Mouse (Mus musculus) embryonic facial prominence, embryonic 11.5 days (tissue): Measurements from ENCODE around the gene Sh3bp4. TPM values are rescaled to one million over a fixed set of nuclear protein-coding genes. Genes with fewer than 3 reads are reported as not detected.

ENCODE experiments used
- ATAC-seq: fragments of 200-750 bp; cut with Nextera tagmentation; replicated peaks from 2 replicates; pipeline ENCODE4 v1.8.0; 2017; ENCODE audit warnings: low read depth; ENCODE audit not compliant: insufficient number of reproducible peaks, low FRiP score, low TSS enrichment
- DNase-seq: peaks from one replicate; pipeline ENCODE4 v3.0.0-alpha.2; 2015; ENCODE audit warnings: low spot score
- H3K27ac ChIP-seq: fragments of 300-500 bp; sonication (generic); replicated peaks from 2 replicates; pipeline ENCODE4 v1.5.1; 2014; ENCODE audit warnings: mild to moderate bottlenecking, low read depth, low read length, control low read depth
- H3K27me3 ChIP-seq: fragments of 300-500 bp; sonication (generic); 2 replicates; pipeline ENCODE4 v1.6.1; 2014; ENCODE audit warnings: mild to moderate bottlenecking, low read length, moderate library complexity, mixed read lengths; ENCODE audit not compliant: control insufficient read depth, insufficient read depth
- H3K36me3 ChIP-seq: fragments of 300-500 bp; sonication (generic); replicated peaks from 2 replicates; pipeline ENCODE4 v1.6.1; 2014; ENCODE audit warnings: low read depth, mild to moderate bottlenecking, low read length, moderate library complexity, mixed read lengths; ENCODE audit not compliant: control insufficient read depth, insufficient read depth
- H3K4me1 ChIP-seq: fragments of 300-500 bp; sonication (generic); 2 replicates; pipeline ENCODE4 v1.6.1; 2014; ENCODE audit warnings: low read length, mixed read lengths; ENCODE audit not compliant: control insufficient read depth, insufficient read depth
- H3K4me2 ChIP-seq: fragments of 300-500 bp; sonication (generic); 2 replicates; pipeline ENCODE4 v1.6.1; 2014; ENCODE audit warnings: low read depth, mild to moderate bottlenecking, control low read depth, low read length, moderate library complexity
- H3K4me3 ChIP-seq: fragments of 300-500 bp; sonication (generic); 2 replicates; pipeline ENCODE4 v1.5.1; 2014; ENCODE audit warnings: low read depth, low read length, control low read depth
- H3K9ac ChIP-seq: fragments of 300-500 bp; sonication (generic); replicated peaks from 2 replicates; pipeline ENCODE4 v1.6.1; 2014; ENCODE audit warnings: mild to moderate bottlenecking, control low read depth, low read length
- H3K9me3 ChIP-seq: fragments of 300-500 bp; sonication (generic); replicated peaks from 2 replicates; pipeline ENCODE4 v1.6.1; 2016; ENCODE audit warnings: mild to moderate bottlenecking, low read length, inconsistent platforms, mixed read lengths; ENCODE audit not compliant: control insufficient read depth
- WGBS: fragments of 180-500 bp; shearing (Covaris S2); extraction: QIAGEN DNeasy Blood & Tissue Kit; methylation state at CpG from one replicate; pipeline ENCODE4 v1.1.7; 2014; 5-methylcytosine and 5-hydroxymethylcytosine counted together
- polyA plus RNA-seq: library from polyadenylated mRNA; unstranded; fragments of >200 nt; fragmentation: Nextera tagmentation; extraction: Ambion mirVana; gene quantifications from 2 replicates; pipeline ENCODE4 v1.2.1, GENCODE M21; 2014

Sh3bp4 gene
- polyA plus RNA-seq, 1 experiment from 2014 or later, result 22.0 TPM

GRCm38 (mm10) chr1:89072143-89072990 is 2.2 kb downstream of the Sh3bp4 start:
- H3K36me3 ChIP-seq, result no peaks in the 10 kb centered on the region
- no peak overlapping the region for H3K27ac ChIP-seq
- peaks cover 2% of the 10 kb centered on the region; the same call in 1 of the 2 replicates for H3K4me1 ChIP-seq
- WGBS, result 7% methylated on average over 14 of the region's 14 CpGs
- peak overlapping the region; percentile 79 for H3K4me3 ChIP-seq
- no peaks in the 10 kb centered on the region for H3K27me3 ChIP-seq
- H3K9ac ChIP-seq, result peak overlapping the region; percentile 88
- DNase-seq (no peak), ATAC-seq (no peak)
- no peaks in the 10 kb centered on the region for H3K9me3 ChIP-seq
- H3K4me2 ChIP-seq, result peak overlapping the region; percentile 82

- Histone ChIP-seq H3K4me1 (peaks cover 2% of the 10 kb centered on the region; the same call in 1 of the 2 replicates), H3K27me3 (no peaks in the 10 kb centered on the region), H3K36me3 (no peaks in the 10 kb centered on the region), H3K4me2 (no peak overlapping the region), H3K9me3 (no peaks in the 10 kb centered on the region), H3K27ac (no peak overlapping the region), H3K4me3 (no peak overlapping the region), H3K9ac (no peak overlapping the region)
- DNase-seq (no peak), ATAC-seq (no peak)
- WGBS, result 76% methylated on average over 5 of the region's 5 CpGs
Measured at GRCm38 (mm10) chr1:89073291-89073846, 3.2 kb downstream of the Sh3bp4 start.

- Histone ChIP-seq H3K36me3 (no peaks in the 10 kb centered on the region), H3K9ac (no peak overlapping the region), H3K9me3 (no peaks in the 10 kb centered on the region), H3K4me3 (no peak overlapping the region), H3K4me1 (no peaks in the 10 kb centered on the region; the same call in 1 of the 2 replicates), H3K27me3 (no peaks in the 10 kb centered on the region), H3K4me2 (no peak overlapping the region), H3K27ac (no peak overlapping the region)
- ATAC-seq (no peak), DNase-seq (no peak)
- 74% methylated on average over 6 of the region's 6 CpGs for WGBS
Measured at GRCm38 (mm10) chr1:89074678-89075077, 4.5 kb downstream of the Sh3bp4 start.

- no peaks in the 10 kb centered on the region for H3K9me3 ChIP-seq
- 47% methylated on average over 8 of the region's 8 CpGs for WGBS
- no peaks in the 10 kb centered on the region for H3K27me3 ChIP-seq
- H3K36me3 ChIP-seq, result no peaks in the 10 kb centered on the region
- no peak overlapping the region for H3K4me3 ChIP-seq
- no peak overlapping the region for H3K9ac ChIP-seq
- H3K27ac ChIP-seq, result no peak overlapping the region
- ATAC-seq, result no peak
- DNase-seq, result no peak
- no peaks in the 10 kb centered on the region; the same call in 1 of the 2 replicates for H3K4me1 ChIP-seq
- no peak overlapping the region for H3K4me2 ChIP-seq
Measured at GRCm38 (mm10) chr1:89075120-89075519, 4.9 kb downstream of the Sh3bp4 start.

- no peak overlapping the region for H3K9ac ChIP-seq
- no peaks in the 10 kb centered on the region for H3K36me3 ChIP-seq
- DNase-seq (no peak), ATAC-seq (no peak)
- H3K27me3 ChIP-seq, result no peaks in the 10 kb centered on the region
- no peaks in the 10 kb centered on the region for H3K9me3 ChIP-seq
- 89% methylated on average over 9 of the region's 9 CpGs for WGBS
- no peak overlapping the region for H3K4me2 ChIP-seq
- H3K4me1 ChIP-seq, result no peaks in the 10 kb centered on the region; the same call in 1 of the 2 replicates
- no peak overlapping the region for H3K4me3 ChIP-seq
- no peak overlapping the region for H3K27ac ChIP-seq
Measured at GRCm38 (mm10) chr1:89076777-89077176, 6.6 kb downstream of the Sh3bp4 start.

- no peaks in the 10 kb centered on the region for H3K36me3 ChIP-seq
- WGBS, result 71% methylated on average over 2 of the region's 2 CpGs
- H3K4me2 ChIP-seq, result no peak overlapping the region
- H3K4me3 ChIP-seq, result no peak overlapping the region
- ATAC-seq (no peak), DNase-seq (no peak)
- H3K27me3 ChIP-seq, result no peaks in the 10 kb centered on the region
- no peak overlapping the region for H3K27ac ChIP-seq
- H3K9me3 ChIP-seq, result no peaks in the 10 kb centered on the region
- no peak overlapping the region for H3K9ac ChIP-seq
- no peaks in the 10 kb centered on the region; the same call in 1 of the 2 replicates for H3K4me1 ChIP-seq
Measured at GRCm38 (mm10) chr1:89078240-89078639, 8.0 kb downstream of the Sh3bp4 start.

- no peaks in the 10 kb centered on the region for H3K9me3 ChIP-seq
- H3K4me1 ChIP-seq, result no peaks in the 10 kb centered on the region; the same call in 1 of the 2 replicates
- H3K4me2 ChIP-seq, result no peak overlapping the region
- H3K27ac ChIP-seq, result no peak overlapping the region
- no peak for ATAC-seq
- H3K9ac ChIP-seq, result no peak overlapping the region
- H3K27me3 ChIP-seq, result no peaks in the 10 kb centered on the region
- no peak overlapping the region for H3K4me3 ChIP-seq
- 37% methylated on average over 9 of the region's 9 CpGs for WGBS
- DNase-seq, result no peak
- no peaks in the 10 kb centered on the region for H3K36me3 ChIP-seq
Measured at GRCm38 (mm10) chr1:89078730-89079129, 8.5 kb downstream of the Sh3bp4 start.

GRCm38 (mm10) chr1:89079239-89079638 is 9.0 kb downstream of the Sh3bp4 start:
- Histone ChIP-seq H3K27me3 (no peaks in the 10 kb centered on the region), H3K9me3 (no peaks in the 10 kb centered on the region), H3K4me3 (no peak overlapping the region), H3K36me3 (no peaks in the 10 kb centered on the region), H3K27ac (no peak overlapping the region), H3K9ac (no peak overlapping the region), H3K4me1 (no peaks in the 10 kb centered on the region; the same call in 1 of the 2 replicates), H3K4me2 (no peak overlapping the region)
- 48% methylated on average over 2 of the region's 2 CpGs for WGBS
- DNase-seq (no peak), ATAC-seq (no peak)
